In genomic region chr7:110966853-110967252, GRCm38 (mm10) we compare ENCODE assay signal across 31 mouse cellular contexts. TPM values are rescaled to one million over a fixed set of nuclear protein-coding genes. Genes with fewer than 3 reads are reported as not detected.
DNase-seq lines count a peak whose midpoint lies in the region; ATAC-seq and TF ChIP-seq lines count a peak whose summit lies in the region.
"Had no signal": no experiment of that assay in that cellular context is flagged by ENCODE, and none has a peak within 500 bp of the region (broad histone marks: within the 10 kb centered on the region; RNA-seq: fewer than 3 reads in every experiment).

No protein-coding gene starts in this region.

- 57% methylated on average over 5 of the region's 5 CpGs for WGBS in liver, postnatal 0 days (ENCODE audit: insufficient replicate concordance)
- 61% methylated on average over 5 of the region's 5 CpGs for WGBS in liver, embryonic 11.5 days
- WGBS in liver, embryonic 14.5 days (ENCODE audit: insufficient replicate concordance), result 22% methylated on average over 5 of the region's 5 CpGs

- no peak overlapping the region for H3K4me2 ChIP-seq in liver, postnatal 0 days (ENCODE audit: low read depth, low read length)
- no peak overlapping the region for H3K4me2 ChIP-seq in liver, embryonic 11.5 days
- no peak overlapping the region for H3K4me2 ChIP-seq in liver, embryonic 14.5 days (ENCODE audit: low read depth)
- H3K4me2 ChIP-seq: embryonic facial prominence, embryonic 13.5 days; forebrain, embryonic 12.5 days; forebrain, embryonic 15.5 days; heart, embryonic 12.5 days; heart, embryonic 15.5 days; hindbrain, embryonic 13.5 days had no signal

- peaks cover 22% of the 10 kb centered on the region for H3K4me1 ChIP-seq in liver, postnatal 0 days (ENCODE audit: insufficient read depth)
- H3K4me1 ChIP-seq in liver, embryonic 11.5 days (replicated peaks; ENCODE audit: control insufficient read depth, insufficient read depth, low read length), result peaks cover 24% of the 10 kb centered on the region
- H3K4me1 ChIP-seq in liver, embryonic 14.5 days (replicated peaks; ENCODE audit: control insufficient read depth in 2 of 2, insufficient read depth in 2 of 2, low read length in 1 of 2), result peaks cover 18 to 37% of the 10 kb centered on the region in 2 experiments
- H3K4me1 ChIP-seq: embryonic facial prominence, embryonic 13.5 days; forebrain, embryonic 12.5 days; forebrain, embryonic 15.5 days had no signal

- no peaks in the 10 kb centered on the region for H3K27me3 ChIP-seq in liver, postnatal 0 days (ENCODE audit: insufficient read depth, low read length)
- H3K27me3 ChIP-seq in liver, embryonic 11.5 days (replicated peaks; ENCODE audit: control insufficient read depth, insufficient read depth, low read length), result no peaks in the 10 kb centered on the region
- H3K27me3 ChIP-seq in liver, embryonic 14.5 days (ENCODE audit: control insufficient read depth, insufficient read depth, low read length), result no peaks in the 10 kb centered on the region
- H3K27me3 ChIP-seq: CH12.LX; embryonic facial prominence, embryonic 13.5 days; forebrain, embryonic 12.5 days; forebrain, embryonic 15.5 days; heart, embryonic 12.5 days; heart, embryonic 15.5 days; hindbrain, embryonic 13.5 days had no signal

- TF ChIP-seq EP300 in liver, postnatal 0 days (IDR thresholded peaks at IDR 0.05; ENCODE audit: low read depth), result no peak
- TF ChIP-seq EP300 in liver, embryonic 14.5 days (IDR thresholded peaks at IDR 0.05; ENCODE audit: low read depth), result no peak

- ATAC-seq in liver, postnatal 0 days, result no peak
- ATAC-seq in liver, embryonic 11.5 days (replicated peaks; ENCODE audit: low FRiP score), result peak; percentile 61
- peak; percentile 61 for ATAC-seq in liver, embryonic 14.5 days (ENCODE audit: insufficient read depth)
- ATAC-seq in megakaryocyte-erythroid progenitor cell, adult 5-6 weeks (replicated peaks; ENCODE audit: low FRiP score, low TSS enrichment, poor library complexity, severe bottlenecking), result peak; percentile 28; the same call in 1 of the 2 replicates
- ATAC-seq: forebrain, embryonic 15.5 days; hindbrain, embryonic 16.5 days had no signal

- H3K9me3 ChIP-seq in liver, postnatal 0 days (ENCODE audit: low read length), result no peaks in the 10 kb centered on the region
- H3K9me3 ChIP-seq in liver, embryonic 11.5 days (ENCODE audit: control insufficient read depth, low read length), result 0 out of 2 replicates have a peak, but pooled peaks cover 2% of the 10 kb centered on the region
- H3K9me3 ChIP-seq in liver, embryonic 14.5 days (ENCODE audit: control insufficient read depth, low read length), result no peaks in the 10 kb centered on the region
- H3K9me3 ChIP-seq: embryonic facial prominence, embryonic 10.5 days; embryonic facial prominence, embryonic 13.5 days; forebrain, embryonic 12.5 days; forebrain, embryonic 15.5 days; G1E; heart, embryonic 15.5 days; hindbrain, embryonic 10.5 days; hindbrain, embryonic 13.5 days had no signal

- no peak for TF ChIP-seq CTCF in liver, postnatal 0 days (IDR thresholded peaks at IDR 0.05; ENCODE audit: low read depth)
- no peak for TF ChIP-seq CTCF in liver, embryonic 14.5 days (IDR thresholded peaks at IDR 0.05; ENCODE audit: low read depth)

- no peak overlapping the region for H3K4me3 ChIP-seq in liver, postnatal 0 days (ENCODE audit: low read depth, low read length)
- H3K4me3 ChIP-seq in liver, embryonic 11.5 days (ENCODE audit: low read depth, low read length), result no peak overlapping the region
- H3K4me3 ChIP-seq in liver, embryonic 14.5 days (ENCODE audit: insufficient read depth in 1 of 2, low read depth in 2 of 2, low read length in 2 of 2), result no peak overlapping the region
- H3K4me3 ChIP-seq: embryonic facial prominence, embryonic 10.5 days; embryonic facial prominence, embryonic 13.5 days; erythroblast, embryonic 14.5 days; forebrain, embryonic 12.5 days; forebrain, embryonic 15.5 days; heart, embryonic 12.5 days; heart, embryonic 15.5 days; hindbrain, embryonic 10.5 days; hindbrain, embryonic 13.5 days had no signal

- DNase-seq in liver, result peak; percentile 36
- no peak for DNase-seq in liver, postnatal 0 days
- no peak for DNase-seq in liver, embryonic 11.5 days (ENCODE audit: low spot score)
- no peak for DNase-seq in liver, embryonic 14.5 days (ENCODE audit: low read depth in 3 of 3, low spot score in 3 of 3)
- DNase-seq in thymus, postnatal 14 days, result no peak
- DNase-seq in spleen, postnatal 10 days (ENCODE audit: low spot score in 2 of 2), result no peak
- DNase-seq: adrenal gland, adult 8-10 months; adrenal gland, postnatal 25 days; B cell, adult 2 months; cerebellum, adult 11-12 months; cerebellum, adult 8-10 months; cerebellum, postnatal 10 days; cerebellum, postnatal 36 days; embryo, embryonic 11 days; gastrocnemius, postnatal 36 days; heart, adult 11 months; heart, postnatal 10 days; heart, postnatal 36 days had no signal

- H3K36me3 ChIP-seq in liver, postnatal 0 days (replicated peaks; ENCODE audit: insufficient read depth, low read length), result no peaks in the 10 kb centered on the region
- H3K36me3 ChIP-seq in liver, embryonic 11.5 days (ENCODE audit: control insufficient read depth, insufficient read depth, low read length), result no peaks in the 10 kb centered on the region
- no peaks in the 10 kb centered on the region for H3K36me3 ChIP-seq in liver, embryonic 14.5 days (replicated peaks; ENCODE audit: control insufficient read depth, insufficient read depth, low read depth)
- H3K36me3 ChIP-seq: embryonic facial prominence, embryonic 10.5 days; embryonic facial prominence, embryonic 13.5 days; forebrain, embryonic 12.5 days; forebrain, embryonic 15.5 days; G1E; heart, embryonic 12.5 days; heart, embryonic 15.5 days; hindbrain, embryonic 10.5 days; hindbrain, embryonic 13.5 days had no signal

- no peak overlapping the region for H3K27ac ChIP-seq in liver, postnatal 0 days (ENCODE audit: low read depth)
- no peak overlapping the region for H3K27ac ChIP-seq in liver, embryonic 11.5 days (ENCODE audit: low read depth, low read length)
- no peak overlapping the region for H3K27ac ChIP-seq in liver, embryonic 14.5 days
- H3K27ac ChIP-seq: embryonic facial prominence, embryonic 10.5 days; embryonic facial prominence, embryonic 13.5 days; forebrain, embryonic 12.5 days; forebrain, embryonic 15.5 days; heart, embryonic 15.5 days; hindbrain, embryonic 10.5 days; hindbrain, embryonic 13.5 days had no signal

- H3K9ac ChIP-seq in liver, postnatal 0 days (replicated peaks), result no peak overlapping the region
- no peak overlapping the region for H3K9ac ChIP-seq in liver, embryonic 11.5 days (ENCODE audit: low read depth, low read length)
- no peak overlapping the region for H3K9ac ChIP-seq in liver, embryonic 14.5 days (replicated peaks)
- H3K9ac ChIP-seq: embryonic facial prominence, embryonic 13.5 days; forebrain, embryonic 12.5 days; forebrain, embryonic 15.5 days; heart, embryonic 12.5 days; heart, embryonic 15.5 days; hindbrain, embryonic 13.5 days had no signal

RNA-seq across cellular contexts. Expression of gene Mrvi1, which starts 15.4 kb away (rescaled TPM):
- 5.3 and 8.4 TPM in 2 replicates for polyA plus RNA-seq in liver, postnatal 0 days (2015; fragmentation: Nextera tagmentation; extraction: Ambion mirVana)
- 20.7 and 25.2 TPM in 2 replicates for polyA plus RNA-seq in liver, embryonic 11.5 days (2014; fragmentation: Nextera tagmentation; extraction: Ambion mirVana)
- 3.7 TPM in 2 replicates for polyA plus RNA-seq in liver, embryonic 14.5 days (2012; rRNA removed)
- polyA plus RNA-seq in liver, embryonic 14.5 days (2014; fragmentation: Nextera tagmentation; extraction: Ambion mirVana), result 4.7 and 5.5 TPM in 2 replicates
- 0.98 and 1.0 TPM in 2 replicates for total RNA-seq in megakaryocyte-erythroid progenitor cell, adult 5-6 weeks (2014; fragmentation: Nextera tagmentation)
- 0.69 TPM in 1 of 2 replicates, not detected in the other for total RNA-seq in megakaryocyte-erythroid progenitor cell, adult 5-6 weeks (2017)
- total RNA-seq: CH12.LX had no signal
